Mouse (Mus musculus) G1E (cell line): ENCODE data around the gene Hoxd9.

Experiments used
- CTCF ChIP-seq: IDR thresholded peaks from 2 replicates; pipeline ENCODE4 v1.5.1; 2012; ENCODE audit warnings: low read depth, low read length, inconsistent platforms, mixed read lengths
- POLR2AphosphoS5 ChIP-seq: IDR thresholded peaks from 2 replicates; pipeline ENCODE4 v1.6.1; 2012; ENCODE audit warnings: low read depth, low read length, inconsistent platforms; ENCODE audit not compliant: insufficient replicate concordance
- TAL1 ChIP-seq: conservative IDR thresholded peaks from 2 replicates; pipeline ENCODE4 v1.6.1; 2012; ENCODE audit warnings: low read depth, low read length, inconsistent platforms, mixed read lengths

- TF ChIP-seq CTCF, result no peak
- no peak for TF ChIP-seq POLR2AphosphoS5
- no peak for TF ChIP-seq TAL1
Observed at GRCm38 (mm10) chr2:74734451-74734850, 36.9 kb downstream of the Hoxd9 start.
